Mouse (Mus musculus) olfactory bulb, adult 2 months (tissue): ENCODE results near the gene Fkbpl.

Experiments
- CTCF ChIP-seq: fragments of 200-500 bp; IDR thresholded peaks from 2 replicates; pipeline ENCODE4 v1.5.1; 2012; ENCODE audit warnings: low read depth, mild to moderate bottlenecking, low read length, moderate library complexity; ENCODE audit not compliant: insufficient read depth
- POLR2A ChIP-seq: fragments of 200-500 bp; IDR thresholded peaks from 2 replicates; pipeline ENCODE4 v1.6.1; 2012; ENCODE audit warnings: mild to moderate bottlenecking, low read depth, low read length, moderate library complexity; ENCODE audit not compliant: insufficient read depth

GRCm38 (mm10) chr17:34653746-34654285 is 9.3 kb downstream of the Fkbpl start:
- TF ChIP-seq CTCF (peak; percentile 25), POLR2A (no peak)
